13 mouse cellular contexts compared by ENCODE assay signal in the genomic region with DNA sequence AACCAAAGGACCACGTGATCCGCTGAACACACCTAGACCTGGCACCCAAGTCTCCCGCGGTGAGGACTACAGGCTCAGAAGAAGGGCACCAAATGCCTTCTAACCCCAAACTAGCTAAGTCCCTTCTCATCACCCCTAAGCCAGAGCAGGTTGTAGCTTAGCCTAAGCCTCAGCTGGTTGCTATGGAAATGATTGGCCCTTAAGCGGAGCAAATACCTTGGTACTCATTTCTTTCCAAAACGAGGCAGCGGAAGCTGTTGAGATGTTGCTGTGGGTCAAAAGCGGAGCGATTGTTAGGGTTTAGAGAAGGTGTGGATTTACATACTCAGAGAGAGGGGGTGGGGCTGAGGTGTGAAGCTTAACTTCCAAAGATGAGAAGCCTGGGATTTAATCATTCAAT.
A peak's percentile ranks its signal among the peaks of the same experiment; 100 is the strongest.
DNase-seq lines count a peak whose midpoint lies in the region; ATAC-seq and TF ChIP-seq lines count a peak whose summit lies in the region.
"Had no signal": no experiment of that assay in that cellular context is flagged by ENCODE, and none has a peak within 500 bp of the region (broad histone marks: within the 10 kb centered on the region; RNA-seq: fewer than 3 reads in every experiment).

No protein-coding gene starts in this region.

- H3K9me3 ChIP-seq in kidney, postnatal 0 days (replicated peaks; ENCODE audit: low read length): no peaks in the 10 kb centered on the region
- H3K9me3 ChIP-seq in forebrain, embryonic 12.5 days: no peaks in the 10 kb centered on the region
- no peaks in the 10 kb centered on the region for H3K9me3 ChIP-seq in midbrain, embryonic 14.5 days (ENCODE audit: control insufficient read depth, low read length)
- H3K9me3 ChIP-seq: limb, embryonic 15.5 days had no signal

- no peaks in the 10 kb centered on the region for H3K4me1 ChIP-seq in kidney, postnatal 0 days (replicated peaks; ENCODE audit: insufficient read depth, low read length)
- peaks cover 15% of the 10 kb centered on the region for H3K4me1 ChIP-seq in forebrain, embryonic 12.5 days
- 0 out of 2 replicates have a peak, but pooled peaks cover 5% of the 10 kb centered on the region for H3K4me1 ChIP-seq in midbrain, embryonic 14.5 days (ENCODE audit: control insufficient read depth, insufficient read depth, low read length)

- WGBS in kidney, postnatal 0 days: 4% methylated on average over 9 of the region's 9 CpGs
- WGBS in forebrain, embryonic 12.5 days: 4% methylated on average over 9 of the region's 9 CpGs
- WGBS in midbrain, embryonic 14.5 days: 3% methylated on average over 9 of the region's 9 CpGs

- peak overlapping the region; percentile 13; the same call in 1 of the 2 replicates for H3K4me2 ChIP-seq in kidney, postnatal 0 days (ENCODE audit: low read length)
- peak overlapping the region; percentile 4; the same call in 1 of the 2 replicates for H3K4me2 ChIP-seq in forebrain, embryonic 12.5 days
- H3K4me2 ChIP-seq in midbrain, embryonic 14.5 days (ENCODE audit: low read length): peak overlapping the region; percentile 18; the same call in 1 of the 2 replicates
- H3K4me2 ChIP-seq: limb, embryonic 15.5 days had no signal

- no peak overlapping the region for H3K27ac ChIP-seq in kidney, postnatal 0 days
- H3K27ac ChIP-seq in forebrain, embryonic 12.5 days: no peak overlapping the region
- H3K27ac ChIP-seq in midbrain, embryonic 14.5 days (replicated peaks; ENCODE audit: low read depth, low read length): no peak overlapping the region
- H3K27ac ChIP-seq in layer of hippocampus, adult 2 months: no peak overlapping the region
- H3K27ac ChIP-seq: limb, embryonic 15.5 days had no signal

- H3K36me3 ChIP-seq in kidney, postnatal 0 days (ENCODE audit: insufficient read depth, low read length): no peaks in the 10 kb centered on the region
- H3K36me3 ChIP-seq in forebrain, embryonic 12.5 days (replicated peaks): no peaks in the 10 kb centered on the region
- H3K36me3 ChIP-seq in midbrain, embryonic 14.5 days (ENCODE audit: control insufficient read depth, insufficient read depth, low read length): no peaks in the 10 kb centered on the region
- H3K36me3 ChIP-seq: limb, embryonic 15.5 days had no signal

- H3K9ac ChIP-seq in kidney, postnatal 0 days (ENCODE audit: low read depth, low read length): no peak overlapping the region
- no peak overlapping the region for H3K9ac ChIP-seq in forebrain, embryonic 12.5 days
- no peak overlapping the region for H3K9ac ChIP-seq in midbrain, embryonic 14.5 days (replicated peaks; ENCODE audit: low read length)
- H3K9ac ChIP-seq: limb, embryonic 15.5 days had no signal

- H3K27me3 ChIP-seq in kidney, postnatal 0 days (ENCODE audit: insufficient read depth, low read length): no peaks in the 10 kb centered on the region; the same call in 1 of the 2 replicates
- peaks cover 55% of the 10 kb centered on the region; the same call in 1 of the 2 replicates for H3K27me3 ChIP-seq in forebrain, embryonic 12.5 days
- H3K27me3 ChIP-seq in midbrain, embryonic 14.5 days (ENCODE audit: control insufficient read depth, insufficient read depth, low read length): no peaks in the 10 kb centered on the region

- no peak for ATAC-seq in kidney, postnatal 0 days (replicated peaks; ENCODE audit: low FRiP score, low read depth)
- ATAC-seq in forebrain, embryonic 12.5 days (ENCODE audit: low FRiP score): no peak
- no peak for ATAC-seq in midbrain, embryonic 14.5 days (ENCODE audit: low FRiP score, low TSS enrichment)
- no peak for ATAC-seq in erythroblast, adult 5-6 weeks (replicated peaks; ENCODE audit: low FRiP score, poor library complexity, severe bottlenecking)
- ATAC-seq: inflammation-experienced regulatory T-cells, adult 6 months had no signal

- no peak for DNase-seq in kidney, postnatal 0 days (ENCODE audit: low spot score)
- DNase-seq in kidney, adult 11 months: no peak
- peak; percentile 35 for DNase-seq in brain, adult 2 months (ENCODE audit: low read depth, low spot score)
- peak; percentile 74 for DNase-seq in midbrain, embryonic 14.5 days
- no peak for DNase-seq in left cerebral cortex, adult 8-10 months (ENCODE audit: low spot score in 2 of 2)
- DNase-seq in layer of hippocampus, adult 2 months (ENCODE audit: low spot score in 2 of 2): no peak
- DNase-seq: right cerebral cortex, adult 18-20 months; thymus, postnatal 14 days had no signal

- TF ChIP-seq CTCF in kidney, postnatal 0 days (IDR thresholded peaks at IDR 0.05; ENCODE audit: low read depth): no peak
- TF ChIP-seq CTCF in layer of hippocampus, adult 2 months (conservative IDR thresholded peaks at IDR 0.05): no peak

- no peak overlapping the region for H3K4me3 ChIP-seq in kidney, postnatal 0 days (replicated peaks; ENCODE audit: low read depth, low read length)
- H3K4me3 ChIP-seq in forebrain, embryonic 12.5 days (replicated peaks): no peak overlapping the region
- no peak overlapping the region for H3K4me3 ChIP-seq in midbrain, embryonic 14.5 days (replicated peaks; ENCODE audit: low read depth, low read length)
- H3K4me3 ChIP-seq in layer of hippocampus, adult 2 months: no peak overlapping the region
- H3K4me3 ChIP-seq: erythroblast, embryonic 14.5 days; limb, embryonic 15.5 days had no signal

Comparison
In these comparisons a context has a peak if more than half of its experiments do, and no peak if none do; other contexts are left out.
1. DNase-seq: peak in brain, adult 2 months (single experiment) and midbrain, embryonic 14.5 days (single experiment); none in kidney, postnatal 0 days (single experiment), kidney, adult 11 months (single experiment), left cerebral cortex, adult 8-10 months (0 of 2) and layer of hippocampus, adult 2 months (0 of 2).
2. Peak in every context shown above with its lines, with median percentiles within 50 percentile points of each other: H3K4me2 ChIP-seq.